Mouse (Mus musculus) liver, embryonic 11.5 days (tissue): ENCODE measurements around the gene Nek6. TPM values are rescaled to one million over a fixed set of nuclear protein-coding genes. Genes with fewer than 3 reads are reported as not detected.

Source experiments
- ATAC-seq: fragments of 200-750 bp; cut with Nextera tagmentation; replicated peaks from 2 replicates; pipeline ENCODE4 v1.8.0; 2017; ENCODE audit warnings: moderate number of reproducible peaks, mild to moderate bottlenecking, moderate TSS enrichment, moderate library complexity; ENCODE audit not compliant: low FRiP score
- DNase-seq: peaks from one replicate; pipeline ENCODE4 v3.0.0-alpha.2; 2017; ENCODE audit warnings: low spot score
- H3K27ac ChIP-seq: fragments of 300-500 bp; sonication (generic); 2 replicates; pipeline ENCODE4 v1.5.1; 2014; ENCODE audit warnings: mild to moderate bottlenecking, low read depth, low read length, control low read depth
- H3K27me3 ChIP-seq: fragments of 300-500 bp; sonication (generic); replicated peaks from 2 replicates; pipeline ENCODE4 v1.6.1; 2014; ENCODE audit warnings: low read length, mixed read lengths; ENCODE audit not compliant: control insufficient read depth, insufficient read depth
- H3K36me3 ChIP-seq: fragments of 300-500 bp; sonication (generic); 2 replicates; pipeline ENCODE4 v1.6.1; 2014; ENCODE audit warnings: mild to moderate bottlenecking, low read length, moderate library complexity, mixed read lengths; ENCODE audit not compliant: control insufficient read depth, insufficient read depth
- H3K4me1 ChIP-seq: fragments of 300-500 bp; sonication (generic); replicated peaks from 2 replicates; pipeline ENCODE4 v1.6.1; 2014; ENCODE audit warnings: low read length, mixed read lengths; ENCODE audit not compliant: control insufficient read depth, insufficient read depth
- H3K4me2 ChIP-seq: fragments of 300-500 bp; sonication (generic); 2 replicates; pipeline ENCODE4 v1.6.1; 2014; ENCODE audit warnings: mild to moderate bottlenecking, control low read depth, moderate library complexity
- H3K4me3 ChIP-seq: fragments of 300-500 bp; sonication (generic); 2 replicates; pipeline ENCODE4 v1.5.1; 2014; ENCODE audit warnings: low read depth, low read length, control low read depth
- H3K9ac ChIP-seq: fragments of 300-500 bp; sonication (generic); 2 replicates; pipeline ENCODE4 v1.6.1; 2014; ENCODE audit warnings: low read depth, low read length, control low read depth
- H3K9me3 ChIP-seq: fragments of 300-500 bp; sonication (generic); 2 replicates; pipeline ENCODE4 v1.6.1; 2016; ENCODE audit warnings: low read length, inconsistent platforms, mixed read lengths; ENCODE audit not compliant: control insufficient read depth
- WGBS: fragments of 180-500 bp; shearing (Covaris S2); extraction: QIAGEN DNeasy Blood & Tissue Kit; methylation state at CpG from one replicate; pipeline ENCODE4 v1.1.7; 2014; 5-methylcytosine and 5-hydroxymethylcytosine counted together
- polyA plus RNA-seq: library from polyadenylated mRNA; unstranded; fragments of >200 nt; fragmentation: Nextera tagmentation; extraction: Ambion mirVana; gene quantifications from 2 replicates; pipeline ENCODE4 v1.2.1, GENCODE M21; 2014

Nek6 gene
- polyA plus RNA-seq, 1 experiment from 2014 or later: 66.2 TPM

DNA sequence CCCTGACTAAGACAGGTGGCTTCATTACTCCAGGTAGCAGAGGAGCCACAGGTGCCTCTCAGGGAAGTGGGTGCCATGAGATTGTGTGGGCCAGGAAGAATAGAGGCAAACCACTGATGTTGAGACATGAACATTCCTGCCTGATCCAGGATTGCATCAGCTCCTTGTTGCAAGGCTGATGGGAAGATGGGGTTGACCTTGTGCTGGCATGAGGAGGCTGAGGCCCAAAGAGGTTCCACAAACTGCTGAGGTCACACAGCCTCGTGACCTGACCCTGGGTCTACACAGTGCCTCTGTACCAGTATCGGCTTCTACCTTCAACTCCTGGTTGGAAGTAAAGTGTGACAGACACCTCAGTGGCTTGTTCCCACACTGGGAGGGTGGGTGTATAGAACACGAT lies 13.6 kb downstream of the Nek6 start:
- ATAC-seq (no peak), DNase-seq (no peak)
- Histone ChIP-seq H3K27me3 (no peaks in the 10 kb centered on the region), H3K4me3 (no peak overlapping the region), H3K9me3 (no peaks in the 10 kb centered on the region), H3K36me3 (no peaks in the 10 kb centered on the region), H3K4me1 (peaks cover 31% of the 10 kb centered on the region), H3K9ac (no peak overlapping the region), H3K27ac (no peak overlapping the region), H3K4me2 (no peak overlapping the region)
- 83% methylated on average over 3 of the region's 3 CpGs for WGBS

DNA sequence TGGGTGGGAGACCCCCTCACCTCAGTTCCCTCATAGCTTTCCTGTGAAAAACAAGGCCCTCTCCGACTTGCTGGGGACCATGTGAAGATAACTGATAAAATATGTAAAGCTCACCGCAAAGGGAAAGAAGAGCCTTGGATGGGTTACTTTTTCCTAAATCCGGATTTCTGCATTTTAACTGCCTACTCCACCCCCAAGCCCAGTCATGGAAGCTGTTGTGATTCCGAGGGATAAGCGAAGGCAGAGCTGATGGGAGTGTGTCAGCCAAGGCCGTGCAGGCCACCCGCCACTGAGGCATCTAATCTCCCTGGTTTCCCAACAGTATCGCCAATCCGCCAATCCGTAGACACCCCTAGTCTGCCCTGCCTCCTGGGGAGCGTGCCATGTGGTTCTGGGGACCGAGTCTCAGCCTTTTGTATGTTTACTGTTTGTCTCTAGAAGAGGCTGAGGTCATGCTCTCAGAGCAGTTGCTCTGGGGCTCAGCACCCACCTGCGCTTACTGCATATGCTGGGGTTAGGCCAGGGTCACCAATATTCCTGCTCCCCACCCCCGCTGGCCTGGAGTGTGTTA lies 18.2 kb downstream of the Nek6 start:
- WGBS: 67% methylated on average over 14 of the region's 14 CpGs
- Histone ChIP-seq H3K4me3 (no peak overlapping the region), H3K36me3 (no peaks in the 10 kb centered on the region), H3K4me1 (peaks cover 59% of the 10 kb centered on the region), H3K4me2 (no peak overlapping the region; the same call in 1 of the 2 replicates), H3K27ac (peak overlapping the region; percentile 46; the same call in 1 of the 2 replicates), H3K9ac (no peak overlapping the region), H3K9me3 (no peaks in the 10 kb centered on the region), H3K27me3 (no peaks in the 10 kb centered on the region)
- DNase-seq: no peak
- ATAC-seq: 0 out of 2 replicates have a peak, but pooled peaks have one; percentile 5

DNA sequence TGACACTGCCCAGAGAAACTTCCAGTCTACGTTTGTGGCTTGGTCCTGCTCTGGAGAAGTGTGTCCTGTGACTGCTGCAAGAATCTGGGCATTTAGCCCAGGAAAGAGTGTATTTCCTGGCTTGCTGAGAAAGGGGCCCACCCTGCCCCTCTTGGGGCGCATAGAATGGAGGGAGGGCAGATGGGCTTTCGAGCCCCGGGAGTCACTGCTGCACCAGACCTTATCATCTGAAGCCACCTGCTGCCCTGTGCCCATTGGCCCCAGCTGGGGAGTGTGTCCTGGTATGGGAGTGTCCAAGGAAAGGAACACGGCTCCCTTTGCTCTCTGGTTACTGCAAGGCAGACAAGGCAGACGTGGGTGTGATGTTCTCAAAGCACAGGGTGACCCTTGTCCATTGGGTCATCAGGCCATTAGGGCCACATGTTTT lies 19.5 kb downstream of the Nek6 start:
- H3K9ac ChIP-seq: peak overlapping the region; percentile 47; the same call in 1 of the 2 replicates
- DNase-seq: peak; percentile 58

DNA sequence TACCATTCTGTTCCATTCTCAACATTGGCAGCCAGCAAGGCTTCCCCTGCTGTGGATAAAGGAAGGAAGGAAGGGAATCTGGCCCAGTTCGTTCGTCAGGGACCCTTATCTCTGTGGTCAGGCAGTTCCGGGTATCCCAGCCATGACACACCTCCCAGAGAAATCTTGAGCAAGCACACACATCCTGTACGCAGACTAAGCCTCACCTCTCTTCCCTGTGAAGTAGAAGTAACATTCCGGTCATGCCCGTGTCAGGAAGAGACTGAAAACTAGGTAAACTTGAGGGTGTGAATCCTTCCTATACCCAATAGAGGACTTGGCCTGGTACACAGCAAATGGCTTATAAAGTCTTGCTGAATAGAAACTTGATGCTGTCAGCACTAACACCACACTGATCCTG lies 21.9 kb downstream of the Nek6 start:
- Histone ChIP-seq H3K9me3 (no peaks in the 10 kb centered on the region), H3K27ac (peak overlapping the region; percentile 50; the same call in 1 of the 2 replicates), H3K4me2 (peak overlapping the region; percentile 44), H3K9ac (no peak overlapping the region), H3K36me3 (no peaks in the 10 kb centered on the region), H3K27me3 (no peaks in the 10 kb centered on the region), H3K4me3 (no peak overlapping the region), H3K4me1 (peaks cover 82% of the 10 kb centered on the region)
- WGBS: 14% methylated on average over 6 of the region's 6 CpGs
- DNase-seq: no peak
- ATAC-seq: peak; percentile 43

More for the DNA sequence above, 19.5 kb downstream of the Nek6 start:
- Histone ChIP-seq H3K27me3 (no peaks in the 10 kb centered on the region), H3K4me1 (peaks cover 69% of the 10 kb centered on the region), H3K4me2 (peak overlapping the region; percentile 50), H3K27ac (peak overlapping the region; percentile 57), H3K36me3 (no peaks in the 10 kb centered on the region), H3K9me3 (no peaks in the 10 kb centered on the region), H3K4me3 (no peak overlapping the region; the same call in 1 of the 2 replicates)
- ATAC-seq: peak; percentile 92
- 9% methylated on average over 6 of the region's 6 CpGs for WGBS

DNA sequence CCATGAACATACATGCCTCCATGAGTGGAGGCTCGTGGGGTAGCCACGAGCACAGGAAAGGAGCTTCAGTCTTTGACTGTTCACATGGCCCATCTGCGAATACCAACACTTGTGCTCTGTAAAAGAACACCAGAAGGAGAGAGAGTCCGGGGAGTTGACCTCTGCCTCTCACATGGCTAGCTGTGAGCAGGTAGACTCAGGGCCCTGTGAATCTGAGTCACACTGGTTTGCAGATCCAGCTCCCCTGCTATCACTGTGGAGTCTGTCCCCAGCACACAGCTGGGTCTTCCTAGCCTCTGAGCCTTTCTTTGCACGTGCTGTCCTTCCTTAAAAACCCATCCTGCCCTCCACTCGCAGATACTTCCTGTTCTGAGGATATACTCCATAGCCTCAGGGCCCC lies 22.3 kb downstream of the Nek6 start:
- ATAC-seq (no peak), DNase-seq (no peak)
- H3K27ac ChIP-seq: peak overlapping the region; percentile 50
- H3K36me3 ChIP-seq: no peaks in the 10 kb centered on the region
- H3K9me3 ChIP-seq: no peaks in the 10 kb centered on the region
- 45% methylated on average over 6 of the region's 6 CpGs for WGBS
- H3K9ac ChIP-seq: peak overlapping the region; percentile 32; the same call in 1 of the 2 replicates
- H3K27me3 ChIP-seq: no peaks in the 10 kb centered on the region
- H3K4me3 ChIP-seq: no peak overlapping the region
- peak overlapping the region; percentile 44 for H3K4me2 ChIP-seq
- H3K4me1 ChIP-seq: peaks cover 79% of the 10 kb centered on the region

DNA sequence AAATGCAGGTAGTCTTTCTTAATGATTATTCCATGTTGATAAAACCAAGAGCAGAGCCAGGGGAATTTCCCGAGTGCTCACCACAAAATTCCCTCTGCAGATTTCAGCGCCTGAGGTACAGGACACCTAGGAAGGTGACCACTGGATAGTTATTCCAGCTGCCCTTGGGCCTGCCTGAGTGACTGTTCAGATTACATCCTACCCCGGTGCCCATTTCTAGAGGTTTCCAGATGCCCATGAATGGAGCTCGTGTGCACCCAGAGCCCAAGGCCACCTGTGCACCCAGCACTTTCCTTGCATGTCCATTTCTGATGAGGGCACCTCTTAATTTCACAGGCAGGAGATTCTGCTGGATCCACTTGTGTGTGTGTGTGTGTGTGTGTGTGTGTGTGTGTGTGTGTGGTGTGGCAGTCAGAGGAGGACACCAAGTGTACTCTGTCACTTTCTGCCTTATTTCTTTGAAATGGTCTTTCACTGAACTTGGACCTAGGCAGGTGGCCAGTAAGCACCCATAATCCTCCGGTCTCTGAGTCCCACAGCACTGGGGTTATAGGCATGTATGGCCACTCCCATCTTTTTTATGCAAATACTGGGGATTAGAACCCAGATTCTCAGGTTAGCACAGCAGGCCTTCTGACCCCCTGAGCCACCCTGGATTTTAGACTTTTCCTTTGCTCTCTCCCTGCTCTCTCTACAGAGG lies 22.9 kb downstream of the Nek6 start:
- 77% methylated on average over 5 of the region's 5 CpGs for WGBS
- no peak overlapping the region for H3K4me2 ChIP-seq
- no peaks in the 10 kb centered on the region for H3K36me3 ChIP-seq

DNA sequence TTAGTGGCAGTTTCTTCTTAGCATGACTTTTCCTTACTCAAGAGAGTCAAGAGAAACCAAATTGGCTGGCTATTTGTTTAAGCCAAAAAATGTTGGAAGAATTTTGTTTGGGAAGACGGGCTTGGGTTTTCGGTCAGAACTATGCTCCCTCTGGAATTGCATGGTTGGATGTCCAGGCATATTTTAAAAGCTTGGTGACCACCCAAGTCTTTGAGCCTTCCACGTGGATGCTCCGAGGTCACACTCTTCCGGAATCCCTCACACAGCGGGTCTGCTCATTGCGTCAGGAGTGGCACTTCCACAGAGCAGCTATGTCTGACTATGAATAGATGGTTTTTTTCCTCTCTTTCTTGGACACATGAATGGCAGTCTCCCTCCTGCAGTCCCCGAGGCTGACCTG lies 23.6 kb downstream of the Nek6 start:
- H3K9me3 ChIP-seq: no peaks in the 10 kb centered on the region
- ATAC-seq (no peak), DNase-seq (no peak)
- WGBS: 83% methylated on average over 8 of the region's 8 CpGs
- H3K27me3 ChIP-seq: no peaks in the 10 kb centered on the region
- peaks cover 75% of the 10 kb centered on the region for H3K4me1 ChIP-seq
- no peak overlapping the region for H3K4me3 ChIP-seq
- H3K36me3 ChIP-seq: no peaks in the 10 kb centered on the region
- peak overlapping the region; percentile 59; the same call in 1 of the 2 replicates for H3K4me2 ChIP-seq
- peak overlapping the region; percentile 70; the same call in 1 of the 2 replicates for H3K27ac ChIP-seq
- H3K9ac ChIP-seq: no peak overlapping the region

More for the DNA sequence above, 22.9 kb downstream of the Nek6 start:
- Histone ChIP-seq H3K27me3 (no peaks in the 10 kb centered on the region), H3K4me1 (peaks cover 79% of the 10 kb centered on the region), H3K27ac (peak overlapping the region; percentile 50; the same call in 1 of the 2 replicates), H3K9ac (peak overlapping the region; percentile 32; the same call in 1 of the 2 replicates), H3K4me3 (no peak overlapping the region), H3K9me3 (no peaks in the 10 kb centered on the region)
- DNase-seq (no peak), ATAC-seq (no peak)

DNA sequence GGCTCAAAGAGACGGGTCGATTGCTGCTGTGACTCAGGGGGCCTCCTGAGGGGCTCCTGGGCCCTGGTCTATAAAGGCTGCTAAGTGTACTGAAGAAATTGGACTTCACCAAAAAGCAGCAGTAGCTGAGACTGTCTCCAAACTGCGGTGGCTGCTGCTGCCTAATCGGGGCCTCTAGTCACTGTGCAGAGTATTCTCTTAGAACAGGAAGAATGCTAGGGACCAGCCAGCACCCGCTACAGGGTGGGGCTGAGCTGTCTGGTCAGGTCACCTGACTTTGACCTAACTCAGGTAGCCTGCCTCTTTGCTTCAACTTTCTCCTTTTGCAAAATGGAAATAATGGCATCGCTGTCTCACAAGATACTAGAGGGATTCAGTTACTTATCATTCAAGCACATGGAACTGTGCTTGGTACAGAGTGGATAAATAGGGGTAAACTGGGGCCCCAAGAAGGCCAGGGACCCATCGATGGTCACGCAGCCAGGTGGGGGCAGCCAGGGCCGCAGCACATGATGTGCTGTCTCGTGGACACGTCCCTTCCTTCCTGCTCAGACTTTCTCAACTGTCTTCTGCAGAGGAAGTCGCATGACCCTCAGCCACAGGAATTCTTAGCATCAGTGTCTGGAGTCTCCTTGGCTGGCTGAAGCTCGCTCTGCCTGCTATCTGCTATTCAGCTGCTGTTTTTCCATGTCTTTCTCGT lies 24.2 kb downstream of the Nek6 start:
- Histone ChIP-seq H3K27ac (peak overlapping the region; percentile 70), H3K9me3 (no peaks in the 10 kb centered on the region), H3K27me3 (no peaks in the 10 kb centered on the region), H3K4me1 (peaks cover 69% of the 10 kb centered on the region), H3K36me3 (no peaks in the 10 kb centered on the region), H3K4me3 (no peak overlapping the region), H3K9ac (0 out of 2 replicates have a peak overlapping the region, but pooled peaks have one; percentile 12), H3K4me2 (peak overlapping the region; percentile 59)
- ATAC-seq (0 out of 2 replicates have a peak, but pooled peaks have one; percentile 13), DNase-seq (no peak)
- WGBS: 35% methylated on average over 14 of the region's 14 CpGs
